Mouse (Mus musculus): Measurements from ENCODE around the gene Olfr27.

Gene Olfr27

DNA sequence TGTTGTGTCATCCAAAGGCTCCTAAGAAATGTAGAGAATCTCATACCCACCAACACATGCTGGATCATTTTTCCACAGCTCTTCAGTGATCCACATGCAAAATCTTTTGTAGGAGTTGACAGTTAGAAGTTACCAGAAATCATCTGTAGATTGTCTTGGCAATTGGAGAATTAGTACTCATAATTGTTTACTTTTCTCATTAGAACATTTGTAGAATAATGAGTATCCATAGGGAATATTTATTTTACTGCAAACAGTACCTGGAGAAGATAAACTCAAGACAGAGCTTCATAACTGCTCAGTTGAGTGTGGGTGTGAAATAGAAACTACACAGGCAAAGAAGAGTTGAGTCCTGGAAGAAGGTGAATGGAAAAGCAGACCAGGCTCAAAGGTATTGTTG lies at the start of gene Olfr27:
Gene Olfr27 (plus strand): TSS at position 301 of the 400 bp plus-strand sequence.
- DNase-seq, result no peak

DNA sequence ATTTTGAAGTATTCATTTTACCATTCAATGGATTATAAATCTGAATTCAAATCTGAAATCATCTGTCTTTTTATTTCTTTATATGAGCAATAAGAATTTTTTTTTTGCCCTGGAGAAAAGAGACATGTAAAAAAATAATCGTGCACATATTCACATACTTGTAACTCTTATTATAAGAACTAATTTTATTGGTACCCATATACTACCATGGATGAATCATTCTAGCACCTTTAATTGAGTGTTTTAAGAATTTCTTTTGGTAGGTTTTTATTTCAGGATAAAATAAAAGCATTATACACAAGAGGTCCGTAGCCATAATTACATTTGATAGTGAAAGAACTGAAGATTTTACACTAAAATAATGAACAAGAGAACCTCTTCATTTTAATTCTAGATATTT lies 49.1 kb upstream of the Olfr27 start, which contains the start of gene Olfr938:
Gene Olfr938 (minus strand): TSS at position 101 of the 400 bp plus-strand sequence.
- no peak for DNase-seq

DNA sequence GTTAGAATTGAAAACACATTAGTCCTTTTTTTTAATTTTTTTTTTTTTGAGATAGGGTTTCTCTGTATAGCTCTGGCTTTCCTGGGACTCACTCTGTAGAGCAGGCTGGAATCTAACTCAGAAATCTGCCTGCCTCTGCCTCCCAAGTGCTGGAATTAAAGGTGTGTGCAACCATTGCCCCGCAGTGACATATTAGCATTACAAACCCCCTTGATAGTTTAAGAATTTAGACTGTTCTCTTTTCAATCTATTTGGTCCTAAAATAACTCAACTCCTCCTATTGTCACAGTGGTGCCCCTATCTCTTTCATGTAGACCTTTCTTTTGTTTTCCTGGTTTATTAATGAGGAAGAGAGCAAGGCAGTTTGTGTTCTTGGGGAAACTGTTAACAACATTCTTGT lies 605 bp upstream of the Olfr27 start:
- no peak for DNase-seq

DNA sequence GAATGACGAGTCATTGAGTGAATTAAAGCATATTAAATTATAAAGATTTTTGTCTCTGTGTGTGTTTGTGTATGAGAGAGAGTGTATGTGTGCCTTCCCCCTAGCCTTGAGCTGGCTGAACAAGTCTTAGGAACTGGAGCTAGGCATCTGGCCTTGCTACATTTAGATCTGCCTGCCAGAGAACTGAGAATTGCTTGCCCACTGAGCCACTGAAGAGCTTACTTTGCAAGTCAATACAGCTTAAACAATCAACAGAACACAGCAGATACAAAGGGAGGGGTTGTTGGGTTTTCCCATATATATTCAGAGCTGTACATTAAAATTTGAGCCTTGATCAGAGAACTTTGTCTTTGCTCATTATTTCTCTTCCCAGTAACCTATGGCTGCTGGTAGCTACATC lies 24.5 kb downstream of the Olfr27 start:
- no peak for DNase-seq

DNA sequence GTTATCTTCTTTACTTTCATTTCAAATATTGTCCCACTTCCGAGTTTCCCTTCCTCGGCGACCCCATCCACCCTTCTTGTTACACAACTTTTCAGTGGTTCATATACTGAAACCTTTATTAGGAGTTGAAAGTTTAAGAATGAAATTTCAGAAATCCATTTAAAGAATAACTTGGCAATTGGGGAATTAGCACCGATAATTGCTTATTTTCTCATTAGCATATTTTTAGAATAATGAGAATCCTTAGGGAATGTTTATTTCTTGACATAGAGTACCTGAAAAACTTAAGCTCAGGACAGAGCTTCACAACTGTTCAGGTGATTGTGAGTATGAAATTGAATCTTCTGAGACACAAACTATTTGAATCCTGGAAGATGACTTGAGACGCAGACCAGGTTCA lies 38.1 kb downstream of the Olfr27 start, which contains the start of gene Olfr943:
Gene Olfr943 (plus strand): TSS at position 301 of the 400 bp plus-strand sequence.
- no peak for DNase-seq
